Mouse (Mus musculus) activated CD4-positive, CD25-positive, alpha-beta regulatory T cell, adult 4 months (primary cell): Measurements from ENCODE around the gene Plscr1. TPM values are rescaled to one million over a fixed set of nuclear protein-coding genes. Genes with fewer than 3 reads are reported as not detected.

Source experiments
- ATAC-seq: one replicate; pipeline ENCODE4 v1.8.0; 2017
- polyA plus RNA-seq, 2 experiments: library from polyadenylated mRNA; unstranded; fragments of 100-300 nt; shearing (Covaris generic); gene quantifications; one replicate each; pipeline ENCODE4 v1.2.1; 2017

The Plscr1 gene
- polyA plus RNA-seq, 2 experiments from 2014 or later: 75.5 to 98.7 TPM

DNA sequence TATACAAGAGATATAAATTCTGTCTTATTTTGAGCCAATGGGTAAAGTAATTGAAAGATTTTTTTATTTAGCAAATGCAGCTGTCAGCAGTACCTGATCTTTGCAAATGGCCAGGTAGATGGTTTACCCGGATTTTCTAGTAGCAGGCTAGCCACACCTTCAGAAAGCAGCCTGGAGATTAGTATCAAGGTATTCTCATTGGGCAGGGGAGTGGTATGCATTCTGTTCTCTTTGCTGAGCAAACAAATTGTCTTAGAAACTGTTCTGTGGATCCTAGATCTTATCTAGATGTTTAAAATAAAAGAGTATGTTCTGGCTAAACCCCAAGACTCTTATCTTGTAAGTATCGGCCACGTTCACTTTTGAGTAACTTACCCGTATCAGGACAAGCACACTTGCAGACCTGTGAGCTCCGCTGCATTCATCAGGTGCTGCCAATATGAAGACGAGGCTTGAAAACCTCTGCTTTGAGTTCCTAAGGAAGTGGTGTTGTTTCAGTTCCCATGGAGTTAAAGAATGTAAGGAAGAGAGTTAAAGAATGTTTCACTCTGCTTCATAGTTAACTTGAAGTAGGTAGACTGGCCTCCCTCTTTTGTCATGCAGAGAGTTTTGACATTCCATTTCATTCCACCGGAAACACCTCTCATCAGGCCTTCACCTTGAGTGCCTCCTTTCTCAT is 11.1 kb downstream of the Plscr1 start:
- ATAC-seq: no peak

DNA sequence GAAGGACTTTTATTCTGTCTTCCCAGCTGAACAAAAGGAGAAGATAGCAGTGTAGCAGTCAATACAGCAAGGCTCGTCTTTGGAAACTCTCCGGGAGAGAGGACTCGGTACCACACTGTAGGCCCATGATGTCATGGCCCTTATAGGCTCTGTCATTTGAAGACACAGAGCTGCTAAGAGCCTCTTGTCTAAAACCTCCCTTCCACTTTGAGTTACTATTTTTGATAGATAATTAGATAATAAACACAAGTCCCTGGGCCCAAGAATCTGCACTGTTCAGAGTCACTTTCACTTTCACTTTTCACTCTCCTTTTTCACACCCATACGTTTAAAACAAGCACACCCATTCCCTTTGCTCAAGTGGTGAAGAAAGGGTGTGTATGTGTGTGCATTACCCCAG is 16.2 kb downstream of the Plscr1 start:
- ATAC-seq: peak; percentile 90

DNA sequence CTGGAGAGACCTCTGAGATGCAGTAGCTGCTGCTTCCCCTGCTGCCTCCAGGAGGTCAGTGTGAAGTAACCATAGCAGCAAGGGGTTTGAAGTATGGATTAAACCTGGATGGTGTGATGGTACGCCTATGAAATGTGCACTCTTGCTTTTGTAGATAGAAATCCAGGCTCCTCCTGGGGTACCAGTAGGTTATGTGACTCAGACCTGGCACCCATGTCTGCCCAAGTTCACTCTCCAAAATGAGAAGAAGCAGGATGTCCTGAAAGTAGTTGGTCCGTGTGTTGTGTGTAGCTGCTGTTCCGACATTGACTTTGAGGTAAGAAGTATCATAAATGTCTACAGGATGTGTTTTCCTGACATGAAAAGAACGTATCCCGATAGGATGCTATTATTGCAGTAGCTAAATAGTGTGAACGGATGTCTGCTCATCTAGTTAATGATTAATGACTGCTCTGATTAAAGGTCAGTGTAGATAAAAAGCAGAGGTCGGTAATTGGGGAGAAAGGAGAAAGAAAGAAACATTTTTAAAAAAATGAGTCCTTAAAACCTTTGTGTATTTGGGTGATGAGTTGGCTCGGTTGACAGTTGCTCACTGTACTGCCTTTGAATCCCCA is 17.1 kb downstream of the Plscr1 start:
- no peak for ATAC-seq

DNA sequence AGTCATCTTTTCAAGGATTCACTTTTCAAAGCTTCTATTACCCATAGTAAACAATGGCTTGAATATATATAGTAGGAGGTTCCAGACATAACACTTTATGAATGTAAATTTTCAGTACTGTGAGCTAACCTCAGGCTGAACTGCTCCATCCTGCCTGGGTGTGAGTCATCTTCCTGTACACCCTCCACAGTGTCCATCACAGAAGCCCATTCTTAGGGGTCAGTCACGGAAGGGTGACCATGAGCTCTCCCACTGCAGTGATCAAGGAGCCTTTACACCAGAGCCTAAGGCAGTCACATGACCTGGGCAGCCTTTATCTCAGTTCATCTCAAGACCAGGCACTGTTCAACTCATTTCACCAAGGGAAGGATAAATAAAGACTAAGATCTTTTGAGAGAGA is 18.2 kb downstream of the Plscr1 start:
- no peak for ATAC-seq

DNA sequence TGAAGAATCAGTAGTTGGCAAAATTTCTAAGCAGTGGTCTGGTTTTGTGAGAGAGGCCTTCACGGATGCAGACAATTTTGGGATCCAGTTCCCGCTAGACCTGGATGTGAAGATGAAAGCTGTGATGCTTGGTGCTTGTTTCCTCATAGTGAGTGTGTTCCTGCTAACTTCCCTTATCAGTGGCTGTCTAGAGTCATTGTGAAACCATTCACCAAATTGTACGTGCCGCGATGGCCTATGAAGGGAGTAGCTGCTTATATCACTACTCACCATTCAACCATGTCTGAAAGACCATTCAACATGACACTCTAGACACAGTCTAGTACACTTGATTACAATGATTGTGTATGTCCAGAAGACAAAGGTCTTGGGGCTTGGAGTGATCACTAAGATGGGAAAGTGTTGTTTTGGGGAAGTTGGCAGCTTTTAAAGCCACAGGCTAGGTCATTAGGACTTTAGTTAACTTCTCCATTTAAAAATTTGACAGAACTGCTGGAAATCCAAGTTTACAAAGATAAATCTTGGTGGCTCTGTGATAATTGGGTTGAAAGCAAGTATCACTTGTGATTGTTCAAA is 20.4 kb downstream of the Plscr1 start:
- ATAC-seq: no peak

DNA sequence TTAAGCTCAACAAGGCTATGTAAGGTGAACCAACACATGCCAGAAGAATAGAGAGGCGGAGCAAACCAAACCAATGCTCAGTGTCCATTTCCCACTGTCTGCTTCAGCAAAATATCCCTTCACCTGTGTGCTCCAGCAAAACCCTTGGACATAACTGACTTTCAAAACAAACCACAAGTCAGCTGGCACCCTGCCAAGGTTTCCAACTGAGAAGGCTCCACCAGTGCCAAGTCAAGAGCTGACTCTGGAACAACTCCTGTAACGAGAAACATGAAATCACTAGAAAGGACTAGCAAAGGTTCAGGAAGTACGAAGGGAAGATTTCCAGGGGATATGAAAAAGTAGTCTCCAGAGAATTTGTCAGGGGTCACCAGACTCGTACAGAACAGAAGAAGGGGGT is 21.4 kb downstream of the Plscr1 start:
- no peak for ATAC-seq

DNA sequence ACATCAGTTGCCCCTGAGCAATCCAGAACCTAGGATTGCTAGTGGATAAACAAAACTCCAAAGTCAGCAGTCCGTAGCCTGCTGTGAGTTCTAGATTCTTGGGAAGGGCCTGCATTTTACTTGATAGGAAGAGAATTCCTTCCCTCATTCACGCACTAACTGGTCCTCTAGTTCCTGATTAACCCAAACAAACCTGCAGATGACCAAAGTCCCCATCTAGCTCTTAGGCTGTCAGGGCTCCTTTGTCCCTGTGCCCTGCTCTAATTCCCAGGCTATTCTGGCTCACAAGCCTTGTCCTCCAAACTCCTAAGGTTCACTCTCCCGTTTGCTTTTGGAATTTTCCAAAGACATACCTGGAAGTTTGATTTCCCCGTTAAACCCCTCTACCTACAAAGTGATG is 23.1 kb downstream of the Plscr1 start:
- ATAC-seq: no peak

DNA sequence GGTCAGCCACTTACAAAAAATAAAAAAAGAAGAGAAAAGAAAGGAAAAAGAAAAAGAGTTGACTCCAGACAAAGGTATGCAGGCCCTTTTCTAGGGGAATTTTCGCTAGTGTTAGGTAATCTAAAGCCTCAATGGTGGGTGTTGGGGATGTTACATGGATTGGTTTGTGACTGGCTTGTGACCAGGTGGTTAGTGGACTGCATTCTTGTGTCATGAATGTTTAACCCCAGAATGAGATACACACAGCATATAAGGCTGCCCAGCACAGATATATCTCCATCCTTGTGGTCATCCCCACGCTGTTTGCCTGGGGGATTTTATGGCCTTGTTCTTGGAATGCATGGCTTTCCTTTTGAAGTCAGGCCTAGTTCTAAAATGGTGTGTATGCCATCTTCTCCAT is 23.7 kb downstream of the Plscr1 start:
- no peak for ATAC-seq

DNA sequence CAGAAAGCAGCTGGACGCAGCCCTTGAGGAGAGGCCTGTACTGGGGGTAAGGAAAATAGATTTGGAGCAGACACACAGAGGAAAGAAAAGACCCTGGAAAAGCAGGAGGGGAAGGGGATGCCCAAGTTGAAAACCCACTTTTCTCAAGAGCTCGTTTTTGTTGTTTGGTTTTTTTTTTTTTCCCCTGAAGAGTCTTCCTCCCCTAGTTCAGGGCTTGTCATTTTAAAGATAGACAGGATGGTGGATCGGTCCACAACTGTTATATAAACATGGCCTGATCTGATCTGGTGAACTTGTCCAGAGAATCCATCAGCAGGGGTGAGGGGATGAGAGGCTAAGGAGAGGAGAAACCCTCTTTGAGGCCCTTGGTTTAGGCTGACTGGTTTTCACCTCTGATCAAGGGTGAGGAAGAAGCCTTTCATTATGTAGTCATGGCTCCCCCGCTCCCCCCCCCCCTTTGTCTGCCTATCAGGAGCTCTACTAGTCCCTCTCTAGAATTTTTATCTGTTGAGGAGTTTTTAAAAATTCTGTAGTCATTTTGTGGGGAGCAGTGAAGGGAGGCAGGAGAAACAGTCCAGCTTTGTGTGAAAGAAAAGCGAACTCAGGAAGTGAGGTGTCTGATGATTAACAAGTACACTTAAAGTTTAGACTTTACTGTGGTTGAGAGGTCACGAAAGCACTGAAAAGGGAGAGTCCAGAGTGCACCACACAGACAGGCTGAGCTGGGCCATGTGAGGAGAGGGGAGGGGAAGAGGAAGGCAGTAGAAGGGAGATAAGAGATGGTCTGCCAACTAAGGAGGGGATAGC is 24.6 kb downstream of the Plscr1 start:
- ATAC-seq: peak; percentile 96

DNA sequence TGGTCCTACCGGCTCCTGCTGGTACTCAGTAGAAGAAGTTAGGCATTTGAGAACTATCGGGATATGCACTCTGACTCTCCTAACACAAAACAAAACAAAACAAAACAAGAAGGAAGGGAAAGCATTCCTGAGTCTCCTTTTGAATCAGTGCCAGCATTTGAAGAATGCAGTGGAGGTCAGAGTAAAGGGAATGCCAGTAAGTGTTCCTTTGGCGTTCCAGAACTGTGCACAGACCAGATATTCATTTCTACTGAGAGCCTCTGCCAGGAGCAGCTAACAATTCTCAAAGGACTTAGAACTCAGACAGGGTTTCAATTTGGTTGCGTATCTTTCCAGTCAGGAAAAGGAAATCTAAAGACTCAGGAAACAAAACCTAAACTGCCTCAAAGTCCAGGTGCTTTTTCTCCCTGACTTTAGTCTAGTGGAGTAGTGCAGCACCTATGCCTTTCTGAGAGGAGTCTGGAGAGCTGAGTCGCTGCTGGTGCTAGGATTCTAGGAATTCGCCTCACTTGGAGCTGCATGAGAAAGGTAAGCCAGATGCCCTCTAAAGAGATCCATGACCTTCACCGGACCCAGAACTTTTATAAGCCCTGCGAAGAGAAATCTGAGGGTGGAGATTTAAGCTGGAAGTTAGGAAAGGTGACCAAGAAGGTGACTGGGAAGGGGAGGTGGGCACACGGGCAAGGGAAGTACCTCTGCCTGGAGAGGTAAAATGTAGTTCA is 26.1 kb downstream of the Plscr1 start, which contains the start of gene Plscr2:
Plscr2 (plus strand) TSS at position 117 of the 722 bp plus-strand sequence.
- ATAC-seq: no peak

DNA sequence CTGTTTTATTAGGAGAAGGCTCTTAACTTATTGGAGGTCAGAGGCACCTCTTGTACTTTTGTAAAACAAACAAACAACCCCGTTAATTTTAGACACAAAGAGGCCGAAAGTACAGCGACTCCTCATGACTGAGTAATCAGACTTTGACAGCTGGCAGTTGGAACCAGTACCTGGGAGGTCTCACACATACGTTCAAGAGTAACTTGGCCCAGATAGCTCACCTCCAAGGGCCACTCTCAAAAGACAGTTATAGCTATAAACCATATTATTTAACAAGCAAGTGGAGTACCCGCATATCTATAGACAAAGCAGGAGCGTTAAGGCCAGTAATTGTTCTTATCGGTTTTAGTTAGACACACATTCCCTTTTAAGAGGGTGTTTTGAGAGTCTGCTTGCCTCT is 26.8 kb downstream of the Plscr1 start:
- no peak for ATAC-seq

DNA sequence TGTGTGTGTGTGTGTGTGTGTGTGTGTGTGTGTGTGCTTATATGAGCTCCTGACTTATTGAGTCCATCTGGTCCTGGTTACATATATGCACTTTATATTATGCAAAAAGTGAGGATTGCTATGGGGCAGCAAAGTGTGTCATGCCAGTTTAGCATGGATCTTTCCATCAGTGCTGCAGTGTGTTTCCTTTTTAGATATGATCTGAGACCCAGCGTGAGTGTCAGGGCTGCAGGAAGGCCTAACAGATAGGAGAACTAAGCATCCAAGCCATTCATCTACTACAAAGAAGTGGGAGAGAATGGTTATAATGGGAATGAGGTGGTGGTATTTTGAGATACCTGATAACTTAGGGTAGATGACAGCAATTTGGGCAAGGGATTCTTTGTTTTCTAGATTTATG is 30.5 kb downstream of the Plscr1 start:
- ATAC-seq: no peak

DNA sequence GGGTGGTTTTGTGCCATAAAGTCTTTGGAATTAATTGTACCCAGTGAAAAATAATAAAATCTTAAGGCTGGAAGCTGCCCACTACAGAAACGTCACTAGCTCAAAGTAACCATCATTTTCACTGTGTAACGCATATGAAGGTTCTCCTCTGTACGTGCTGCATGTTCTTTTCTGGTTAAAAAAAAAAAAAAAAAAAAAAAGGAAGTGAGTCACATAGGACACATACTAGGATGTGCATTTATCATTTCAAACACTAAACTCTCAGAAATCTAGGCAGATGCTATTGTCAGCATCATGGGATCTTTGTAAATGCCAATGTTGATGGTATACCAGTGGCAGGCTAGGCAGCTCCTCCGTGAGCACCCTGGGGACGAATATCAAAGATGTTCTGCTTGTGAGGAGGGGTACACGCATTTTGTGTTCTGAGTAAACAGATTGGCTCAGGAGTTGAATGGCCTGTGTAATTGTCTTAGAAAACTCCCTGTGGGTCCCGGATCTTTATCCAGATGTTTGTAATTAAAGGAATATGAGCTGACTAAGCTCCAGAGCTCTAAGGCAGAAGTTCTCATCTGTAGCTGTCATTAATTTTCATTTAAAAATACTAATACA is 33.1 kb downstream of the Plscr1 start:
- ATAC-seq: no peak

DNA sequence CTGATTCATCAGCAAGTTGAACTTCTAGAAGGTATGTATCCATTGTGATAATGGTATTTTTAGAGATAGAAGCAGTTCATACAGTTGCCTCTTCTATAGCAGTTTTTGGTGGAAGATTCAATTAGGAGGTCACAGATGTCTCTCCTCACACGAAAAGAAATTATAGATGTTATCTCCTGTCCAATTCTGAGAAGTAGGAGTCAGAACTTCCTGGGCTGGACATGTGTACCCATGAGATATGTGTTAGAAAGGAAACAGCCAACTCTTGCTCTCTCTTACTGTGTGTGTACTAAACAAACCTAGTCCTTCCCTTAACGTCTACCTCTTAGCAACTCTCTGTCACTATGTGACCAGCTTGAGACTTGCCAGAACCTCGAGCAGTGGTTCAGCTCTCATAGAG is 40.1 kb downstream of the Plscr1 start:
- ATAC-seq: no peak

DNA sequence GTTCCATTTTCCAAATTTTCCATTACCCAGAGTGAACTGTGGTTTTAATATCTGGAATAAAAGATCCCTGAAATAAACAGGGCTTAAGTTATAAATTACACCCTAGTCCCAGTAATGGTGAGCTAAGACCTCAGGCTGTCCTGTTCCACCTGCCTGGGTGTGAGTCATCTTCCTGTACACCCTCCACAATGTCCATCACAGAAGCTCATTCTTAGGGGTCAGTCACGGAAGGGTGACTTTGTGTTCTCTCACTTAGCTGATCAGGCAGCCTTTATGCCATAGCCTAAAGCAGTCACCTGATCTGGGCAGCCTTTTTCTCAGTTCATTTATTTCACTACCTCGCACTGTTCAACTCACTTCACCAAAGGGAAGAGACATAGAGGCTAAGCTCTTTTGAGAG is 42.6 kb downstream of the Plscr1 start:
- no peak for ATAC-seq

DNA sequence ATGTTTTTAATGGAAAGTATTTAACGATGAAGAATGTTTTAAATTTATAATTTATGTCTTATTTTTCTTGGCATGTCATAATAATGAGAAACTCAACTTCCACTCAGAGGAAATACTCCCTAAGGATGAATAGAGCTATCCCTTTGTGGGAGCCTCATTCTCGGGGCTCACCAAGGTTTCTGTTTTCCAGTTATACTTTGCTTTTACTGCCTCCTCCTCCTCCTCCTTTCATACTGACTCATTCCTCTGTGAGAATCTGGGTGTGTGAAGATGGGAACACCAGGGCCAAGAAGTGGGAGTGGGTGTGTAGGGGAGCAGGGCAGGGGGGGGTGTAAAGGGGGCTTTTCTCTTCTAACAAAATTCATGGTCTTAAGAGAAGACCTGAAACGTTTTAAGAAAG is 43.4 kb downstream of the Plscr1 start:
- no peak for ATAC-seq

DNA sequence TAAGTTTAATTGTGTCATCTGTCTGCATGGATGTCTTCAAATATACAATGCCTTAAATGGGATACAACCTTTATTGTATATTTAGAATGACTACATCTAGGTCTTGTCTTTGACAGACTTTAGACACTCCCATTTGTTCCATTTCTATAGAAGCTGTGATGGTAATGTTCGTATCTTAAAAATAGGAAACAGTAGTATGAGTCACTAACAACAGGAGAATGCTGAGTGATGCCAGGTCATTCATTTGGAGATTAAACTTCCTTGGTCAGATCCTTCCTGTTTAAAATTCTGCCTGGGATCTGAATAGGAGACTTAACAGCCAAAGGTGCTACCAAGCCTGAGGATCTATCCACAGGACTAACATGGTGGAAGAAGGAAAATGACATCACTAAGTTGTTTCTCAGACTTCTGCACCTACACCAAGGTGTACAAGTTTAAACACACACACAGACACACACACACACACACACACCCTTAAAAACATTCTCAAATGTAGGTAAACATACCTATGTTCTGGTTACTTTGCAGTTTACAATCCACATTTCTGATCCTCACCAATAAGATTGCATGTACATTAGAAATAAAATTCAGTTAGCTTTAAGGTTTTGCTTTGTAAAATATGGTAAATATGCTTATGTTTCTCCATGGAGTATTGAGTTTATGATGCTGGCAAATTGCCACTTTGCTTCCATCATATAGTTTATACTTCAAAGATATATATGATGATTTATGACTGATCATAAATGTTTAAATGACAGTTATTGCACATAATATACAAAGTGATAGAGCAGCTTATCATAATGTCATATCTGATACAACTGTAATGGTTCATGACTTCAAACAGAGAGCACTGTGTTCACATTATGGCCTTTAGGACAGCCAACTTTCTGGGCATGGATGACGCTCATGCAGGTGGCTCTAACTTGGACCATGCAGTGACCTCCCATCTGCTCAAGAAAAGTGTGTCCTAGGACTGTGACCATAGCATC is 44.3 kb downstream of the Plscr1 start:
- no peak for ATAC-seq

DNA sequence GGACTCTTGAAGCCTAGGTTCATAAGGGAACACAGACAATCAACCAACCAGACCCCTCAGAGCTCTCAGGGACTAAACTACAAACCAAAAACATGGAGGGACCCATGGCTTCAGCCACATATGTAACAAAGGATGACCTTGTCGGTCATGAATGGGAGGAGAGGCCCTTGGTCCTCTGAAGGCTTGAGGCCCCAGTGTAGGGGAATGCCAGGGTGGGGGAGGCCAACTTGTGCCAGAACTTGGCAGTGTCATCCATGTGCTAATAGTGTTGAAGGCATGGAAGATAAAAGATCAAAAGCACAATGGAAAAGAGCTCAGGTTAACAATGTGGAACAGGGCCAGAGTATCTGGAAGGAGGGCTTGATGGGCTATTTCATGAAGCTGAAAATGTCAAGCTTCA is 48.7 kb downstream of the Plscr1 start:
- ATAC-seq: no peak

DNA sequence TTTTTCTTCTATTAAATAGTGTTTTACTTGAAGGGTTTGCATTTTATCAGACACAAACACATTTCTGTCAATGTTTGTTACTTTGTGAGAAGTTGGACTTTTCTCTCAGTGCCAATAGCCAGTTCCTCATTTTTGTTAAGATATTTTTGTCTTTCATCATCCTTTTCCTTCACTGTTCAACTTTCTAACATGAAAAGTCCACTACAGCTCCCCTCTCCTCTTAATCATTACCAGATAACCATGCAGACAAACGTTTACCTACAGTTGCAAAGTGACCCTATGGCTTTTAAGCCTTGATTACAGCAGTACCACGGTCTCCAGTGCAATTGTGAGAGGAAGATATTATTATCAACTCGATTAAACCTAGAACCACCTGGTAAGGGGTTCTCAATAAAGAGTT is 51.7 kb downstream of the Plscr1 start:
- no peak for ATAC-seq

DNA sequence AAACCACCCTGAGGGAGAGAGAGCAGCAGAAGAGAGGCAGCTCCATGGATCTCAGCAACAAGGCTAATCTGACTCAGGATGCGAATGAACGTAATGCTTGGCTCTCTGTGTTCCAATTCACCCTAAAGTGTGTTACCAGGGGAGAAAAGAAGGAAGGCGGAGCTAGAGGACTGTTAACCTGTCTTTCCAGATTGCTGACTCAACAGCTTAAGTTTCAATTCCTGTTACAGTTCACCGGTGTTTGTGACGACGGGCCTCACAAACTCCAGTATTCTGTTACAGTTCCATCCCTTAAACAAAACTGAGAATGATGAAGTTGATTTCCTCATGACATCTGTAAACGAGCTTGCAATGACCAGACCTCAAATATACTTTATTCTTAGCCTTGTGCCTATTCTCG is 55.5 kb downstream of the Plscr1 start:
- ATAC-seq: no peak

DNA sequence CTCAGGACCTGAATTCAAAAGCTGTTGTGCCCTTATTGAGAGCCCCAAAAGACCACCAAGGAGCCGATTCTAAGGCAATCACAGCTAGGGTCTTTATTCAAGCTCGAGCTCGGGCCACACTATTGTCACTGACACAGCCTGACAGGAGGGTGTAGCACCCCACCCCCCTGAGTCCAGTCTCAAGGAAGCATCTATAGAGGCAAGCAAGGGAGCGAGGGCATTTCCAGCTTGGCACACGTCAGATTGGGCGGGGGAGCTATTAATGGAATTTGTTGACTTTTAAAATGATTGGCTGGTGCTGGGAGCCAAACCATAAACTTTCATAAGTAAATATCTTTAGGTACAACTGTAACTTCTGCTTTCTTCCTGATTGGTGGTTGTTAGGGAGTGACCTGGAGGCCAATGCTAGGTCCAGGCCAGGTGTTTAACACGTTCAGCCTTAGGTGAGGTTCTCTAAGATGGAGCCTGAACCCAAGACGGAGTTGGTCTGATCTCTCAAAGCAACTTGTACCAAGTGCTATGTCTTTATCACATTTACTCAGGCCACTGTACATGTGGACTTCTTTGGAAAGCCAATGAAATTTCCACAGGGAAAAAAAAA is 56.2 kb downstream of the Plscr1 start:
- no peak for ATAC-seq
